Mouse (Mus musculus) MEL-GATA-1-ER (cell line): ENCODE results near the gene Zcrb1.
"Not testable (repeated sequence)": the region's sequence is repeated elsewhere in the genome, so short reads cannot be mapped to it uniquely, and the experiment has no call there.

ENCODE experiments used
- DNase-seq: peaks from one replicate; pipeline ENCODE4 v3.0.0-alpha.2; 2012; ENCODE audit warnings: low read depth; ENCODE audit errors: extremely low read depth

The Zcrb1 gene

DNA sequence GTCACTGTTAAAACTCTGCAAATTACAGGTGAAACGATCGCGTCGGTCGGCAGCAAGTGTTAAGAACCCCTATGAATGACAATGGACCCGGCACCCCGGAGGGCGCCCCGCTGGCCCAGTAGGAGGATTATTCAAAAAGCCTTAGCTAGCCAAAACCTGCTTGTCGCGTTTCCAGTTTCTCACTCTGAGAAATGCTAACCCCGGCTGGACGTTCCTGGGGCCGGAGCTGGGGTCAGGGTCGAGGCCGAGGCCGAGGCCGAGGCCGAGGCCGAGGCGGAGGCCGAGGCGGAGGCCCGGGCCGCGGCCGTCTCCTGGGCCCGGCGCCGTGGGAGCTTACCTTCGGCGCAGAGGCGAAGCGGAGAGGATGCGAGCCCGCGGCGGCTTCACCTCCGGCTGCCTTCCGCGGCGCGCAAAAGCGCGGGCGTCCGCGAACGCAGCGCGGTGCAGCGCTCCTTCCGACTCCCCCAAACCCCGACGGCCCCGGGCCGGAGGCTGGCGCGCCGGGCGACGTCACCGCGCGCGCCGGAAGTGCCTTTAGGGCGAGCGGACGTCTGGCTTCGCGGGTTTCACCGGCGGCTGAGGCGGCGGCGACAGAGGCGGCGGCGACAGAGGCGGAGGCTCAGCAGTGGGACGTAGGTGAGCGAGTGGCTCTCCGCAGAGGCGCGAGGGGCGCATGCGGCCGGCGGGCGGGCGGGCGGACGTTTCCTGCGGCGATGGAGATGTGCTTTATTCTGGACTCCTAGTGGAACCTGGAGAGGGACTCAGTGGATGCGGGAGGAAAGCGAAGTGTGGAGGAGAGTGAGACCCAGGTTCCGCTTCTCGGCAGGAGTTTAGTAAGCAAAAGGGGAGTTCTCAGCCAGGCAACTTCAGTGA, at the start of gene Zcrb1, which contains the start of gene Pphln1:
TSS of gene Zcrb1 (minus strand) at position 509 of the 873 bp plus-strand sequence.
TSS of gene Pphln1 (plus strand) at position 525 of the 873 bp plus-strand sequence.
- peak; percentile 52 for DNase-seq

DNA sequence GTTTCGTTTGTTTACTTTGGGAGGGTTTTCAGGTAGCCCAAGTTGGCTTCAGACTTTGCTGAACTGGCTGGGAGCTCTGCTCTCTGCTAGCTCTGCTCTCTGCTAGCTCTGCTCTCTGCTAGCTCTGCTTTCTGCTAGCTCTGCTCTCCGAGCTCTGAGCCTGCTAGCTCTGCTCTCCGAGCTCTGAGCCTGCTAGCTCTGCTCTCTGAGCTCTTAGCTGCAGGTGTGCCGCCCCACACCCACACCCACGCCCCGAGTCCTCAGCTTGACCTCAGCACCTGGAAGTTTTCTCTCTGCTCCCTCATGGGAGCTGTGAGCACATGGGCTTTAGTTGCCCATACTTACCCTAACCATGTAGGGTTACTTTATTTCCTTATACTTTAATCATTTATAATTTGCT, 45.5 kb upstream of the Zcrb1 start:
- DNase-seq = no peak

DNA sequence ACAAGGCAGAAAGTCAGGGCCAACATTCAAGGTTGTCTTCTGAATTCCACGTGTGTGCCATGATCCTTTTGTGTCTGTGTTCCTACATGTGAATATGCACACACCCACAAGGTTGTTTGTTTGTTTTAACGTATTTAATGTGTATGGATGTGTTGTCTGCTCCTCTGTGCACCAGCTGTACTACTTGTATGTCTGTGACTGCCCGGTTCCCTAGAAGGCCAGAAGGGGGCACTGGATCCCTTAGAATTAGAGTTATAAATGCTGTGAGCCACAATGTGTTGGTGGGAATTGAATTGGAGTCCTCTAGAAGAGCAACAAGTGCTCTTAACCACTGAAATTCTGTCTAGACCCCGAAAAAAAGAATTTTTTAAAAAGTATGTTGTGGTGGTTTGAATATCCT, 44.1 kb upstream of the Zcrb1 start:
- DNase-seq = peak; percentile 5

DNA sequence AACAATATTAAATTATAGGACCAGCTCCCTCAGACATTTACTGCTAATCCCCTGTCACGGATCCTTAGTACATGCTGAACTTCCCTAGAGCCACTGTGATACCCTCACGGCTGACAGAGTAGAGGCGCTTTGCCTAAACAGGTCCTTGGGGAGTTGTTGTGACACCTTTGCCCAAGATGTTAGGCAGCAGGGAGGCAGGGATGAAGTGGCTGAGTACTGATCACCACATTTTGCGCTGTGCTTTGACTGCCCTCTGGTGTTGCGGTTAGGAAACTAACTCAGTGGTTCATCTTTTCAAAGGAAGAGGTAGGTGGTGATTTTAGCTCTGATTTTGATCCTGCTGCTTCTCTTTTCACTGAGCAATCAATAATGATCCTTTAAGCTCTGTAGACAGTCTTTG, 40.5 kb upstream of the Zcrb1 start:
- DNase-seq = peak; percentile 8

DNA sequence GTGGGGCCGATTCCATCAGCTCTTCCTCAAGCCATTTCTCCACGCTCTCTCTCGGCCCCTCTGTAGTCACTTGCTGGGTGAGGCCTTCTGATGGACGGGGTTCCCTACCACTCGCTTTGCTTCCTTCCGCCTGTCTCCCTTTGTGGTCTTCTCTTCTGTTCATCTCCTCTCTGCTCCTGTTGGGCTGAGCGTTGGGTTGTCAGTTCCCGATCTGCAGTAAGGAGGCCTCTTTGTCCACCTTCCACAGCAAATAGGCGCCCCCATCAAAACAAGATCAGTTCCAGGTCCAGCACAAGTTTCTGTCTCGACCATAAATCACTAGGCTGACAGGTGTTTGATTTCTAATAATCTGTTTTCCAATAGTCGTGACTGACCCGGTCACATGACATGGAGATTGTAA, 37.9 kb upstream of the Zcrb1 start:
- no peak for DNase-seq

DNA sequence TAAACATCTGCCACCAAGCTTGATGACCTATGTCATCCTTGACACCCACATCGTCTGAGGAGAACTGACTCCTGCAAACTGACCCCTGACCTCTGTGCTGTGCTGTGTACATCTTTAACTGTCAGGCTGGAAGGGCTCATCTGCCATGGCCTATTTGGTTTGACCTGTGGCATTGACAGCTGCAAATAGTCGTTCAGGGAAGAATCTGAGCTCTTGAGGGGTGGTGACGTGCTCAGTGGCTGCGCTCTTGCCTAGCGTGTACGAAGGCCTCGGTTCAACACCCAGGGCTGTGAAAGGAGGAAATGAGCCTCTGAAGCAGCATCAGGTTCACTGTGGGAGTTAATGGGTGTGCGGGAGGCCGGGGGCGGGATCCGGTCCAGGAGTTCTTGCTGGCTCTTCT, 35.7 kb upstream of the Zcrb1 start:
- DNase-seq = no peak

DNA sequence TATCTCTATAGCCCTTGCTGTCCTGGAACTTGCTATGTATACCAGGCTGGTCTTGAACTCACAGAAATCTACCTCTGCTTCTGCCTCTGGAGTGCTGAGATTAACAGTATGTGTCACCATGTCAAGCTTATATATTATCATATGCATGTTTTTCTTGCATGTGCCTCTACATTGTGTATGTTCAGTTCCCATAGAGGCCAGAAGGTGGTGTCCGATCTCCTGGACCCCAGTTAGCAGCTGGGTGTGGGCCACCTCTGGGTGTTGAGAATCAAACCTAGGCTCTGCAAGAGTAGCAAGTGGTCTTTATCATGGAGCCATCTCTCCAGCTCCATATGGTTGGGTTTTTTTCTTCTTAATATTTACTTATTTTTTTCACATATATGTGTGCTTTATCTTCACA, 24.4 kb upstream of the Zcrb1 start:
- no peak for DNase-seq

DNA sequence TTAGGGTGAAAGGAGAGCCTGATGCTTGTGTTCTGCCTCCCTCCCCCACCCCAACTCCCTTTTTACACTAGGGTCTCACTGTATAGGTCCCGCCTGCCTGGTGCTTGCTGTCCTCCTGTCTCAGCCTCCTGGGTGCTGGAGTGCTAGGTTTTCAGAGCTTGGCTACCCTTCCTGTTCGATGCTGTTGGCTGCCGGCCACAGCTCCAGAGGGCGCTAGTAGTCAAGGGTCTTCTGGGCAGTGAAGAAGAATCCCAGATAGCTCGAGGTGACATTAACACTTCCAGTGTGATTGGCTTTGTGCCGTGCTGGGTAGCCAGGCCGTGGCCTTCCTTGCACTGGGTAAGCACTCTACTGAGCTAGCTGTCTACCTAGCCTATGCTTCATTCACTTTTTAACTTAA, 22.5 kb upstream of the Zcrb1 start:
- DNase-seq = no peak

DNA sequence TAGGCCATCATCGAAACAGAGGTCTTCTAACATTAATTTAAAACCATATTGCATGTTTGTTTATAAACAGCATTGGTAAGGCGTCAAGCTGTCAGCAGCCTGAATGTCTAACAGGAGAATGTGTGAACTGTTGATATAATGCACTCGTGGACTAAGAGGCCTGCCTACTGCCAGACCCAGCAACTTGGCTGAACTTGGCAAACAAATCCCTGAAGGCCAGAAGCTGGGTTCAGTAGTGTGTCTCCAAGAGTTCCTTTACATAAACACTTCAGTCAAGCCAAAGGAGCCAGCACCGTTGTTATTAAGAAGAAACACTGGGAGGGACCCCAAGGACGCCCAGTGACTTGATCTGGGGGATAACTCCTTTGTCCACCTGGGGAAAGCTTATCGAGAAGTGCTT, 18.2 kb upstream of the Zcrb1 start:
- DNase-seq = no peak

DNA sequence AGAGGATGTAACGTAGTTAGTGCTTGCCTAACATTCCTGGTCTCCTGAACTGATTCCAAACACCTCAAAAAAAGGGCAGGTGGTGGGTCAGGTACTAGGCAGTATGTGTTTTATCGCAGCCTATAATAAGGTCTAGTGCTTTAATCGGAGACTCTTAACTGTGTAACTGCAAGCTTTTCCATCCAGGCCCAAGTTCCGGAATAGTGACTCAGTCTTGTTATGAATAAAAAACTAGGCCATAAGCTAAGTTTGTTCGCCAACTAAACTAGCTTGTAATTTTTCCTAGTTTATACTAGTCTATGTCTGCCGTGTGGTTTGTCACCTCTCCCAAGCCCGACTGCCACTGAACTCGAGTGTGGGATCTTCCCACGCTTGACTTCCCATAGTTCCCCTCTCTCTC, 16.3 kb upstream of the Zcrb1 start:
- DNase-seq = no peak

DNA sequence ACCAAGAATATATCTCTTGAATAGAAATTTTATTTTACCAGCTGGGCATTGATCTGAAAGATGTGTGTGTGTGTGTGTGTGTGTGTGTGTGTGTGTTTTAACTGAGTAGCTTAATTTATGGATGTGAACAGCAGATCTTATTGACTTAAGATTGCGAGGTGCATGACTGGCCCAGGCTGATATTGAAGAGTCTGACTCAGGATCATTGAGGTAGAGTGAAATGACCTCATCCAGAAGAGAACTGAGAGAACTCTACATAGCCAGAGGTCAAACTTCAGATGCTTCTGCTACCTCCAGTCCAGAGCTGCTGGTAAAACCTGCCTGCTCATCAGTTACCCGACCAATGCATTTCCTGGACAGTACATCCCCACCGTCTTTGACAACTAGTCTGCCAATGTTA, 14.3 kb upstream of the Zcrb1 start:
- DNase-seq = no peak

DNA sequence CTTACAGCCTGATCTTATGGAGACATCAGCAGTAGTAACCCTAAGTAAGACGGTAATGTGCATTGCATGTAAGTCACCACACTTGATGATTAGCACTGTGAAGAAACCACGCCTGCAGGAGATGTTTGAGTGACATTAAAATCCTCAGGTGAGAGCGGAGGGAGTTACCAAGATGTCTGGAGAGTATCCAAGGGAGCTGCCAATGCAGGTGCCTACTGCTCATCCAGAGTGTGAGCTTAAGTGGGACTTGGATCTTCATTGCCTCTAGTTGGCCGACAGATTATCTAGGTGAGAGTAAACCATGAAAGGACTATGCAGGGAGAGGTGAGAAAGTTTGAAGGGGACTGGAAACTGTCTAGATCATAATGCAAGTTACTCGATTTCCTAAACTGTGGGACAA, 8.4 kb upstream of the Zcrb1 start:
- no peak for DNase-seq

DNA sequence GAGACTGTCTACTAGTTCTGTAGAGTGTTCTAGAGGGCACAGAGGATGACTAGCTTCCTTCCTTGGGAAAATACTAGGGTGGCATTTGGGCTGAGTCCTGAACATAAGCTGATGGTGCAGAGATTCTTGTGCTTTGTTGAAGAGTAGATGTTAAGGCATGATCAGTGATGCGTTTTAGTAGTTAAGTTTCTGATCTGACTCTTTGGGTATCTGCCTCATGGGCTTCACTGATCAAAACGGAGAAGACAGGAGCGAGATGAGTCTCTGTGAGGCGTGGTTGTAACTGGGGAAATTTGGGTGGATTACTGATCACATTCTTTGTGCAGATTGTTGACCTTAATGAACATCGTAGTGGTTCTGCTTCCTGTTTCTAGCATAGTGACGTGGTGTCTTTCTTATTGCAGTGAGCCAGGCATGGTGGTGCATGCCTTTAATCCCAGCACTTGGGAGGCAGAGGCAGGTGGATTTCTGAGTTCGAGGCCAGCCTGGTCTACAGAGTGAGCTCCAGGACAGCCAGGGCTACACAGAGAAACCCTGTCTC, 7.4 kb upstream of the Zcrb1 start:
- no peak for DNase-seq

DNA sequence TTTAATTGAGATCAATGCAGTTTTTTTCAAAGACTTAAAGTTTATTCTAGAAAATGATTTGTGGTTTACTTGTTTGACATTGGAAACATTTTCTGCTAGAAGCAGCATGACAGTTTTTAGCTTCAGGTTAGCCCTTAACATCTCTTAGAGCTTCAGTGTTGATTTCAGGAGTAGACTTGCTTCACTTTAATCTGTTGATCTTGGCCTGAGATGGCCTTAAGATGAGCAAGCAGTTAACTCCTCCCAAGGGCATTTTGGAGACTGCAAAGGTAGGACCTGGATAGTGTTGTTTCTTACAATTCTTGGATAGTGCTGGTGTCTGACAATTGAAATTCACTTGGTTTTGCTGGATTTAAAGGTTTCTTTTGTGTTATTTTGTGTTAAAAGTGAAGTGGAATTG, 6.7 kb upstream of the Zcrb1 start:
- no peak for DNase-seq

DNA sequence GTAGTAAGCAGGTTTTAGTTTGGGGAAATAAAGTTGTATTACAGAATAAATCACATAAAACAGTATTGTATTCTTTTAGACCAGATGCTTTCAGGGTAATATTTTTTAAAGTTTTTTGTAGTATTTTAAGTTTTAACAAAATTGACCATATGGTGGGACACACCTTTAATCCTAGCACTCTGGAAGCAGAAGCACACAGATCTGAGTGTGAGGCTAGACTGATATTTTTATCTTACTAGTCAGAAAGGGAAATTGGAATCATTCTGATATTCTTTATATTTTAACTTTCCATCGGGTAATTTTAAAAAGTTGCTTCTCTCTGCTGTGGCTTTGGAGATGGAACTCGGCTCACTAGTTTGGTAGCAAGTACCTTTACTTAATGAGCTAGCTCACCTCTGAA, 4.6 kb upstream of the Zcrb1 start:
- no peak for DNase-seq

DNA sequence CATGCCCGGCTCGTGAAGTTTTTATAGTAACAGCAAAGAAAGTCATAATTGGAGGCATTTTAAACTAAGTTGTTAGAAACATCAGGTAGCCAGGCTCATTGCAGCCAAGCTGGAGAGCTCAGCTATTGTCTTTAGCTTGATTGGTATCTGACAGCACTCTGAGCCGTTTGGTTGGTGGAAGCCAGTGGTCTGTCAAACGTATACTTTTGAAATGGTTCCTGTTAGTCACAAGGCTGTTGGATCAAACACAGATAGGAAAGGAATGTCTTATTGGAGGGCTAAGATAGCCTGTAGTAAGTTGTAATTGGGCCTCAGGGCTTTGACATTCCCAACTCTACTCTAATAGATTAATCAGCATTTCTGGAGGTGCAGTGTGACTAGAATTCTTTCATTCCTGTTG, 3.3 kb upstream of the Zcrb1 start:
- DNase-seq = peak; percentile 22

DNA sequence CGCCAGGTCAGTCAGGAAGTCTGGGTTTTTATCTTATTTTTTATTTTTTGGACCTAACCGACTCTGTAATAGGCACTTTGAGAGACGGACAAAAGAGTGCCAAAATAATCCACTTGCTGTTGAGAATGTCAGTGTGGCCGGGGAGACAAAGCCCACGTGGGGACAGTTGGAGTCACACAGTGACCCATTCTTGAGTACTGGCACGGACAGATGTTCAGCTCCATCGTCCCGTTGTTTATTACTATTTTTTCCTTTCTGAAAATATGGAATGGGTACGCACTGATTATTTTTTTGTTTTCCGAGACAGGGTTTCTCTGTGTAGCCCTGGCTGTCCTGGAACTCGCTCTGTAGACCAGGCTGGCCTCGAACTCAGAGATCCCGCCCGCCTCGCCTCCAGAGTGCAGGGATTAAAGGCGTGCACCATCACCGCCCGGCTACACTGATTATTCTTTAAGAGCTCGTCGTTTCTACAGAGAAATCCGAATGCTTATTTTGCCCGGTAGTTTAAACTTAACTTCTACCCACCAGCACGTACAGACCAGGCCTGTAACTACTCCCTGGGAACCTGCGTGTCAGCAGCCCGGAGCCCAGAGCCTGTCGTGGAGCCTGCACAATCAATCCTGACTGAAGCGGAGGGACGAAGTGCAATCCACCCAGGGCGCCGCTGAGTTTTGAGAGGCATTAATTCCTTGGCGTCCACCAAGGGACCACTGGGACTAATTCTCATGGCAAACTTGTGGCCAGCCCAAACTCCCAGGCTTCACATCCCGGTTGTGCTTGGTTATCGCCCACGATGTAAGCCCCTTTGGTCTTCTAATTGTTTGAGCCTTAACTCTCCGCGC, 786 bp upstream of the Zcrb1 start:
- peak; percentile 18 for DNase-seq

DNA sequence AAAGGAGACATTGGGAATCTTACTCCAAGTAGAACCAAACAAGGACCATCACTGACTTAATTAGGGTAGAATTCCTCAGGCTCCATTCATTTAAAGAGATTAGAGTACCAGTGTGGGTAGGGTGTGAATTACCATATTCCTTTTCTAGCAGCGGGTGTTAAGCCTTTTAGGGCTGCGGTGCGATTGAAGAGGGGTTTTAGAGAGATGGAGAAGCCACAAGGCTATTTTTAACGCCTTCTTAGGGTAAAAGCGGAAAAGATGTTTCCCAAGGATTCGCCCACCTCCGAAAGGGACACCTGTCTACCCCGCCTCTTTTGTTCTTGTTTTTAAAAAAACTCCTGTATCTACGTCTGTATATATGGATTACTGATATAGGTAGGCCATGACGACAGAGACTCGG, 865 bp downstream of the Zcrb1 start:
- DNase-seq = no peak

DNA sequence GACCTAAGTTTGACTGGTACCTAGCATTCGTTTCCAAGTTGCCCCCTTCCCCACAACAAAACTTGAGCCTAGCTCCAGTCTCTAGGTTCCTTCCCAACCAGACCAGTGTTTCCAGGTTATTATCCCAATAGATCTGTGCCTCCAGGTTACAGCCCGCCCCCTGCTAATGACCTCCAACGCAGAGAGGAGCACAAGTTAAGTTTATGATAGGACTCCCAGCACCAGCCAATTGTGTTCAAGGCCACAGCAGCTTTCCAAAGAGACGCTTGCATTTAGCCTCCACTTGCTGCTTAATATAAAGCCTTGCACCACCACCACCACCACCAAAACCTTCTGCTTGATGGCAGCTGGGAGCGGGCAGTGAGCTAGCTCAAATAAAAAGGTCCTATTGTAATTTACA, 16.8 kb downstream of the Zcrb1 start:
- no peak for DNase-seq

DNA sequence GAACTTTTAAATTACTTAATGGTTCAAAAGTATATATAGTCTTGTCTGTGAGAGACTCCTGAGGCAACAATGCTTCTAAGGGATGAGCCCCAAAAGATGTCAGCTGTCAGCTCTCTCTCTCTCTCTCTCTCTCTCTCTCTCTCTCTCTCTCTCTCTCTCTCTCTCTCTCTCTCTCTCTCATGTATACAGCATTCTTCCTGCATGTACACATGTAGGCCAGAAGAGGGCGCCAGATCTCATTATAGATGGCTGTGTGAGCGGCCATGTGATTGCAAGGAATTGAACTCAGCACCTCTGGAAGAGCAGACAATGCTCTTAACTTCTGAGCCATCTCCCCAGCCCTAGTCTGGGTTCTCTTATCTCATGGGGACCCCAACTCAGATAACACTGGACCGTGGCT, 19.0 kb downstream of the Zcrb1 start:
- peak; percentile 30 for DNase-seq

DNA sequence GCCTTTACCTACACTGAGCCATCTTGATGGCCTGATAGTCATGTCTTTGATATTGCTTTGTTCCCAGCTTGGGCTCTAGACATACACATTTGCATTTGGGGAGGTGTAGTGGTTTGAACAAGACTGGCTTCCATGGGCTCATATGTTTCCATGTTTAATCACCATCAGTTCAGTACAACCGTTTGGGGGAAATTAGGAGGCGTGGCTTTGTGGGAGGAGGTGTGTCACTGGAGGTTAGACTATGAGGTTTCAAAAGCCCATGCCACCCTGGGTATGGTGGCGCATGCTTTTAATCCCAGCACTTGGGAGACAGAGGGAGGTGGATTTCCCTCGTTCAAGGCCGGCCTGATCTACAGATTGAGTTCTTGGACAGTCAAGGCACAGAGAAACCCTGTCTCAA, 22.4 kb downstream of the Zcrb1 start:
- DNase-seq = no peak

DNA sequence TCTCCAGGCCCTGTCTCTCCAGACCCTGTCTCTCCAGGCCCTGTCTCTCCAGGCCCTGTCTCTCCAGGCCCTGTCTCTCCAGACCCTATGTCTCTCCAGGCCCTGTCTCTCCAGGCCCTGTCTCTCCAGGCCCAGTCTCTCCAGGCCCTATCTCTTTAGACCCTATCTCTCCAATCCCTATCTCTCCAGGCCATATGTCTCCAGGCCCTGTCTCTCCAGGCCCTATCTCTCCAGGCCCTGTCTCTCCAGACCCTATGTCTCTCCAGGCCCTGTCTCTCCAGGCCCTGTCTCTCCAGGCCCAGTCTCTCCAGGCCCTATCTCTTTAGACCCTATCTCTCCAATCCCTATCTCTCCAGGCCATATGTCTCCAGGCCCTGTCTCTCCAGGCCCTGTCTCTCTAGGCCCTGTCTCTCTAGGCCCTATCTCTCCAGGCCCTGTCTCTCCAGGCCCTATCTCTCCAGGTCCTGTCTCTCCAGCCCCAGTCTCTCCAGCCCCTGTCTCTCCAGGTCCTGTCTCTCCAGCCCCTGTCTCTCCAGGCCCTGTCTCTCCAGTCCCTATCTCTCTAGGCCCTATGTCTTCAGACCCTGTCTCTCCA, 25.5 kb downstream of the Zcrb1 start:
- not testable (repeated sequence) for DNase-seq
